Mouse (Mus musculus) bone marrow macrophage, adult 2 months (primary cell): ENCODE results near the gene Itgb2l. TPM values are rescaled to one million over a fixed set of nuclear protein-coding genes. Genes with fewer than 3 reads are reported as not detected.

ENCODE experiments used
- H3K27ac ChIP-seq: 2 replicates; pipeline ENCODE4 v1.5.1; 2012; ENCODE audit warnings: low read depth, low read length; ENCODE audit not compliant: insufficient read depth
- H3K4me1 ChIP-seq: 2 replicates; pipeline ENCODE4 v1.6.1; 2012; ENCODE audit warnings: low read length; ENCODE audit not compliant: control insufficient read depth, insufficient read depth
- H3K4me3 ChIP-seq: 2 replicates; pipeline ENCODE4 v1.5.1; 2012; ENCODE audit warnings: mild to moderate bottlenecking, low read length, moderate library complexity; ENCODE audit not compliant: insufficient read depth
- CTCF ChIP-seq: IDR thresholded peaks from 2 replicates; pipeline ENCODE4 v1.5.1; 2012; ENCODE audit warnings: low read depth, mild to moderate bottlenecking, low read length, moderate library complexity
- POLR2A ChIP-seq: IDR thresholded peaks from 2 replicates; pipeline ENCODE4 v1.6.1; 2012; ENCODE audit warnings: mild to moderate bottlenecking, low read depth, low read length, borderline replicate concordance
- polyA plus RNA-seq: library from polyadenylated mRNA; stranded (reverse); fragments of >200 nt; gene quantifications from 2 replicates; pipeline ENCODE4 v1.2.4, GENCODE M21; 2012; ENCODE audit not compliant: missing spikeins, insufficient read depth, insufficient read length

The Itgb2l gene
- polyA plus RNA-seq, 1 experiment: not detected

GRCm38 (mm10) chr16:96372752-96373118, 70.7 kb downstream of the Itgb2l start:
- Histone ChIP-seq H3K4me3 (no peak overlapping the region), H3K4me1 (peaks cover 11% of the 10 kb centered on the region), H3K27ac (no peak overlapping the region)
- no peak for TF ChIP-seq CTCF
- TF ChIP-seq POLR2A: no peak

Other genes with a start within 250 kb of the Itgb2l start
- not detected in 2 replicates for gene Sh3bgr, start 243.2 kb downstream of the Itgb2l start, polyA plus RNA-seq
- not detected in 2 replicates for gene B3galt5, start 207.8 kb downstream of the Itgb2l start, polyA plus RNA-seq
- not detected in 2 replicates for gene Pcp4, start 24.0 kb upstream of the Itgb2l start, polyA plus RNA-seq